ENCODE assay signal across 8 mouse cellular contexts in genomic region chr5:65763088-65763915, GRCm38 (mm10). TPM values are rescaled to one million over a fixed set of nuclear protein-coding genes. Genes with fewer than 3 reads are reported as not detected.
DNase-seq lines count a peak whose midpoint lies in the region; ATAC-seq lines count a peak whose summit lies in the region.

Gene N4bp2, plus strand, starts transcription at chr5:65763521.

- ATAC-seq in inflammation-experienced regulatory T-cells, adult 6 months: peak; percentile 4
- ATAC-seq in megakaryocyte-erythroid progenitor cell, adult 5-6 weeks (replicated peaks; ENCODE audit: low FRiP score, low TSS enrichment, poor library complexity, severe bottlenecking): no peak

- peak; percentile 78 to 95 for DNase-seq in adrenal gland, adult (ENCODE audit: inconsistent age in 2 of 2, low spot score in 1 of 2)
- peak; percentile 81 for DNase-seq in embryo, embryonic 10.5 days (ENCODE audit: low spot score)
- DNase-seq in gastrocnemius, postnatal 14 days: peak; percentile 78
- DNase-seq in left cerebral cortex, postnatal 14 days (ENCODE audit: low spot score in 2 of 2): peak; percentile 61 to 62
- DNase-seq in right cerebral cortex, postnatal 25 days: peak; percentile 67
- DNase-seq in yolk sac, embryonic 10.5 days (ENCODE audit: low spot score): peak; percentile 84

- intact Hi-C loops in gastrocnemius, postnatal 14 days (cut with DNase I; ENCODE audit: low total_unique reads): loop anchor here (5.0 kb wide), 1 partner anchor 179 kb away; no protein-coding TSS in a partner anchor
- intact Hi-C loops in left cerebral cortex, postnatal 14 days (cut with DNase I): loop anchor here (1.0 to 5.0 kb wide), 2 partner anchors 175 to 194 kb away; no protein-coding TSS in a partner anchor

RNA-seq across cellular contexts. Expression of gene N4bp2, which starts in this region (rescaled TPM):
- total RNA-seq in gastrocnemius, postnatal 14 days (2021): 10 to 100 TPM; 14.4 to 16.3 TPM
- 1 to 10 TPM; 4.6 to 8.5 (median 8.1) TPM for polyA plus RNA-seq in inflammation-experienced regulatory T-cells, adult 6 months (2017; shearing (Covaris generic))
- 10 to 100 TPM; 10.2 to 11.1 TPM for total RNA-seq in left cerebral cortex, postnatal 14 days (2021)
- 38.8 and 42.9 TPM in 2 replicates for total RNA-seq in megakaryocyte-erythroid progenitor cell, adult 5-6 weeks (2014; fragmentation: Nextera tagmentation)
- 21.0 and 22.4 TPM in 2 replicates for total RNA-seq in megakaryocyte-erythroid progenitor cell, adult 5-6 weeks (2017)
